Mouse (Mus musculus) bone marrow, adult 2 months (tissue): ENCODE measurements around the gene Cd36. TPM values are rescaled to one million over a fixed set of nuclear protein-coding genes. Genes with fewer than 3 reads are reported as not detected.

Source experiments
- H3K27ac ChIP-seq: fragments of 200-500 bp; 2 replicates; pipeline ENCODE4 v1.5.1; 2012; ENCODE audit warnings: low read depth, mild to moderate bottlenecking, control low read depth, inconsistent platforms, low read length; ENCODE audit not compliant: control insufficient read depth, poor library complexity, insufficient read depth
- H3K4me1 ChIP-seq: fragments of 200-500 bp; 2 replicates; pipeline ENCODE4 v1.6.1; 2011; ENCODE audit warnings: low read length; ENCODE audit not compliant: control insufficient read depth, insufficient read depth
- H3K4me3 ChIP-seq: fragments of 200-500 bp; replicated peaks from 2 replicates; pipeline ENCODE3; 2011; ENCODE audit warnings: mild to moderate bottlenecking, low read depth, low read length, control low read depth; ENCODE audit not compliant: control insufficient read depth
- CTCF ChIP-seq: fragments of 200-500 bp; IDR thresholded peaks from 2 replicates; pipeline ENCODE4 v1.5.1; 2011; ENCODE audit warnings: low read length, control low read depth; ENCODE audit not compliant: control insufficient read depth, insufficient read depth
- POLR2A ChIP-seq: fragments of 200-500 bp; IDR thresholded peaks from 2 replicates; pipeline ENCODE4 v1.6.1; 2011; ENCODE audit warnings: low read depth, mild to moderate bottlenecking, control low read depth, low read length, borderline replicate concordance; ENCODE audit not compliant: control insufficient read depth
- WGBS: fragments of 180-500 bp; shearing (Covaris S2); methylation state at CpG from one replicate; pipeline ENCODE4 v1.1.7; 2018; 5-methylcytosine and 5-hydroxymethylcytosine counted together
- polyA plus RNA-seq: library from polyadenylated mRNA; stranded (reverse); fragments of >200 nt; gene quantifications from 2 replicates; pipeline ENCODE4 v1.2.4, GENCODE M21; 2011; ENCODE audit warnings: low replicate concordance; ENCODE audit not compliant: missing spikeins, insufficient read depth, insufficient read length

Cd36 gene
- polyA plus RNA-seq, 1 experiment = 20.1 TPM

DNA sequence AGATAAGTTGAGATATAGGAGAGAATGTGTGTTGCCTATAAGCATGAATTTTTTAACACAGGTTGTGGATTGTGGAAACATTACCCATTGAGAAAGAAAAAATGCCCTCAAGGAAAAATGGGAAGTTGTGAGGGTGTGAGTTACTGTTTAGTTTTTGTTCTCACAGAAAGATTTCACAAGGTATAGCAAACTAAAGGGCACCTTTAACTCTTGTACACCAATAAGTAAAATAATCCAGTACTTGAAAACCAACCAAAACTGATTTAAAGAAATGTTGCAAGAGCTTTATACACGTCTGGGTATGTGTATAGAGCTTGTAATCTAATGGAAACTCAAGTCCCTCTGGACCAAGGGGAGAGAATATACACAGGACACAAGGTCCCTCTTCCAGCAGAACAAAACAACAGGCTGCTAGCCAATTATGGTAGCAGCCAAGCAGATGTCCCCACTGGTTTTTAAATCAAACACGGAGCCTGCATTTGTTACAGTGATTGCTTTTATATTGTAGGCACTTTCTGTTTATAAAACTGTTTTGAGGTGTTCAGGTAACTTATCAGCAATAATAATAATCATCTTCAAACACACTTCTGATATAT is 5.1 kb upstream of the Cd36 start:
- TF ChIP-seq POLR2A (no peak), CTCF (no peak)
- 65% methylated on average over 2 of the region's 2 CpGs for WGBS
- no peak overlapping the region for H3K4me3 ChIP-seq
- H3K4me1 ChIP-seq = no peaks in the 10 kb centered on the region
- no peak overlapping the region for H3K27ac ChIP-seq

DNA sequence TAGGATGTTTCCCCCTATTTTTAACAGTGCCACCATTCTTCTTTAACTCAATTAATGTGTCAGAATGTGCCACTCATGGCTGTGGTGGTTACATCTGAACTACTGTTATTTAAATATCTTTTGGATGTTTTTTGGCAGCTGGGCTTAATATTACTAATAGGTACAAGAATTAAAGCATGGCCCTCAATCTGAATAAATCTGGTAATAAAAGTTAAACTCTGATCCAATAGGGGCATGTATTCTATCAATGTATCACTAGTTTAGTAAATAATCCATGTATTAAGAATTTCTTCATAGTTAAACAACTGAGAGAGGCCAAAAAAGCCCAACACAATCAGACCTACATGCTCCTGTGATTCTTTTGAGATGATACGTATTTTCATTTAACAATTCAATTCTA is 690 bp upstream of the Cd36 start:
- Histone ChIP-seq H3K4me3 (no peak overlapping the region), H3K27ac (no peak overlapping the region), H3K4me1 (no peaks in the 10 kb centered on the region)
- WGBS = 88% methylated on average over 1 of the region's 1 CpGs
- TF ChIP-seq CTCF = no peak
- TF ChIP-seq POLR2A = no peak

DNA sequence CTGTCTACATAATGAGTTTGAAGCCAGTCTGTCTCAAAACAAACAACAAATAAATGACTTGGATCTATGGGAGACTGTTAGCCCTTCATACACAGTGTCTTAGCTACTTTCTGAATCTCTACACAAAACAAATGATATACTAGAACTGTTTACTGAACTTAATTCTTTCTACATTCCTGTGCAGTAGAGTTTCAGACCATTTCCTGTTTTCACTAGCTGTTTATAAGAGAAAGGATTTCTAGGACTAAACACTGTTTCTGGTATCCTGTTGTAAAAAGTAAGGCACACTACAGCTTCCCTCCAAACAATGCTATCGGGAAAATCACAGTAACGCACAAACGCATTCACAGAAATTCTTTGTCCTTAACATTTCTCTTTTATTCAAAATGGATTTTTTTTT is 2.2 kb downstream of the Cd36 start:
- H3K4me3 ChIP-seq = no peak overlapping the region
- 80% methylated on average over 3 of the region's 3 CpGs for WGBS
- H3K27ac ChIP-seq = no peak overlapping the region
- TF ChIP-seq POLR2A (no peak), CTCF (no peak)
- no peaks in the 10 kb centered on the region for H3K4me1 ChIP-seq

GRCm38 (mm10) chr5:17883357-17883875 is 5.2 kb downstream of the Cd36 start:
- no peak overlapping the region for H3K27ac ChIP-seq
- H3K4me1 ChIP-seq = no peaks in the 10 kb centered on the region; the same call in 1 of the 2 replicates
- 82% methylated on average over 3 of the region's 3 CpGs for WGBS
- TF ChIP-seq CTCF (no peak), POLR2A (no peak)
- no peak overlapping the region for H3K4me3 ChIP-seq

- H3K4me3 ChIP-seq = no peak overlapping the region
- no peak overlapping the region for H3K27ac ChIP-seq
- no peaks in the 10 kb centered on the region; the same call in 1 of the 2 replicates for H3K4me1 ChIP-seq
- WGBS = 80% methylated on average over 2 of the region's 2 CpGs
- TF ChIP-seq CTCF (no peak), POLR2A (no peak)
Observed at GRCm38 (mm10) chr5:17881542-17881896, 7.1 kb downstream of the Cd36 start.

DNA sequence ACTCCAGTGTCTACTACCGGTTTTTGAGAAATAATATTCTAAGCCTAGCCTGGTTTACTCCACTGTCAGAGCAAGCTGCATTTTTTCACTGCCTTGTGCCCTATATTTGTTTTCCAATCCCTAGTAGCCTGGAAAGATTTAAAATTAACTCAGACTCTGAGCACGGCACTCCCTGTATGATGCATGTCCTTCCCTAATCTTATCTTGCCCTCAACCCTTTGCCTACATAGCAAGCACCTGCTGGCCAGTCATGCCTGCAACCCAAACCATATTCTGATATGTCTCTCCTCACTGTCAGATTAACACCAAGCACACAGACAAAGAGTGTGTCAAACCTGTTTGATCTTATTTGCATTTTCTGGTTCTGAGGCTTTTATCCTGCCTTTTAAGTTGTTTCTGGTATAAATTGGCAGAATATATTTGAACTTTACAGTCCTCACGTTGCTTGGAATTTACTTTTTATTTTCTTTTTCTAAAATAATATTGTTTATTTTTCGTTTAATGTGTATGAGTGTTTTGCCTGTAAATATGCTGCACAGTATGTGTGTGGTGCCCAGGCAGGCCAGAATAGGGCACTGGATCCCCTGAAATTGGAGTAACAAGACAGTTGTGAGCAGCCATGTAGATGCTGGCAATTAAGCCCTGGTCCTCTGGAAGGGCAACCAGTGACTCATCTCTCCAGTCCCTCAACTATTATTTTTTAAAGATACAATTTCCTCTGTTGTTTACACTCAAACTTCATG is 7.6 kb downstream of the Cd36 start:
- TF ChIP-seq POLR2A (no peak), CTCF (no peak)

DNA sequence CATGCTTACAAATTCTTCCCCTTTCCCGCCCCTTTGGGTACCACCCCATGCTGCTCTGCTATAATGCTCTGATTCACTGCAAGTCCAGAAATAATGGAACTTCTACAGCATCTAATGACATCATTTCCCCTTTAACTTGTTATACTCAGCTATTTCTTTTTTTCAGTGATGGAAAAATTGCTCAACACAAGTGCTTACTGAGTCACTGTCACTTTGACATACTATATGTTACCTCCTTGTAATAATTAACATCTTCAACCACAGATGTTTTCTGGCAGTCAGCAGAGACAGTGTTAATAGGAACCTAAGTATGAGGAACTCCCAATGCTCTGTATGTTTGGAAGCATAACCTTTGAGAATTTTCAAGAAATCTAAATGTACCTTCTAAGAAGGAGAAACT is 8.7 kb downstream of the Cd36 start:
- TF ChIP-seq CTCF = no peak
- no peak for TF ChIP-seq POLR2A
- WGBS = 69% methylated on average over 1 of the region's 1 CpGs
- H3K4me3 ChIP-seq = no peak overlapping the region
- H3K4me1 ChIP-seq = no peaks in the 10 kb centered on the region; the same call in 1 of the 2 replicates
- no peak overlapping the region for H3K27ac ChIP-seq

More for the DNA sequence above, 7.6 kb downstream of the Cd36 start:
- no peaks in the 10 kb centered on the region; the same call in 1 of the 2 replicates for H3K4me1 ChIP-seq
- 75% methylated on average over 4 of the region's 4 CpGs for WGBS
- no peak overlapping the region for H3K4me3 ChIP-seq
- H3K27ac ChIP-seq = no peak overlapping the region

- Histone ChIP-seq H3K4me3 (no peak overlapping the region), H3K27ac (no peak overlapping the region), H3K4me1 (no peaks in the 10 kb centered on the region; the same call in 1 of the 2 replicates)
- TF ChIP-seq CTCF (no peak), POLR2A (no peak)
- WGBS = 47% methylated on average over 7 of the region's 7 CpGs
Observed at GRCm38 (mm10) chr5:17877044-17877443, 11.6 kb downstream of the Cd36 start.

- Histone ChIP-seq H3K27ac (no peak overlapping the region), H3K4me1 (no peaks in the 10 kb centered on the region; the same call in 1 of the 2 replicates), H3K4me3 (no peak overlapping the region)
- 15% methylated on average over 3 of the region's 3 CpGs for WGBS
- no peak for TF ChIP-seq POLR2A
- TF ChIP-seq CTCF = no peak
Observed at GRCm38 (mm10) chr5:17876637-17877036, 12.0 kb downstream of the Cd36 start.
